Mouse (Mus musculus) cortical plate, adult 2 months (tissue): ENCODE measurements around the gene Dysf.

Source experiments
- CTCF ChIP-seq: fragments of 200-500 bp; IDR thresholded peaks from 2 replicates; pipeline ENCODE4 v1.5.1; 2011; ENCODE audit warnings: mild to moderate bottlenecking, control low read depth, low read length; ENCODE audit not compliant: insufficient read depth; ENCODE audit errors: extremely low read depth
- POLR2A ChIP-seq: fragments of 200-500 bp; IDR thresholded peaks from 2 replicates; pipeline ENCODE4 v1.6.1; 2011; ENCODE audit warnings: mild to moderate bottlenecking, low read length, control low read depth; ENCODE audit not compliant: insufficient read depth; ENCODE audit errors: extremely low read depth

DNA sequence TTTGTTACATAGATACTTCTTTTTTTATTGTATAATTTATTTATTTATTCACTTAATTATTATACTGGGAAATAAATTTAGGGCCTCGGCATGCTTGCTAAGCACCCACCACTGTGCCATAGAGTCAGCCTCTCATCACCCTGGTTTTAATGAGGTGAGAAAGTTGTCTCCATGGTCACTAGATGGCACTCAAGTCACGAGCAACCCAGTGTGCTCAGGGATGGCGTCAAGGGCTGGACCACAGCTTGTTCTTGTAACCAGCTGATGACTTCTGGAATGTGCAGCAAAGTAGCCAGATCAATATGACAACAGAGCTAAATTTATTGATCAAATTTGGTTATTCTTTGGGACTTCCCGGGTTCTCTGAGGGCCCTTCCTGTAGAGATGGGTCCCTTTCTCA is 85.1 kb downstream of the Dysf start:
- no peak for TF ChIP-seq POLR2A
- peak; percentile 94 for TF ChIP-seq CTCF
